Mouse (Mus musculus) erythroblast, adult 5-6 weeks (primary cell): ENCODE results near the gene Ubqln2. TPM values are rescaled to one million over a fixed set of nuclear protein-coding genes. Genes with fewer than 3 reads are reported as not detected.

Source experiments
- ATAC-seq: replicated peaks from 2 replicates; pipeline ENCODE4 v1.8.0; 2016; ENCODE audit warnings: moderate number of reproducible peaks, mild to moderate bottlenecking, moderate TSS enrichment, inconsistent platforms; ENCODE audit not compliant: poor library complexity, low FRiP score, severe bottlenecking
- total RNA-seq, 2 experiments: library from RNA; stranded (forward) in 1 of 2; stranded (reverse) in 1 of 2; fragments of 150-400 nt in 1 of 2; fragments of 200-764, 138-1000 nt in 1 of 2; gene quantifications; 2 replicates each; pipeline versions ENCODE4 v1.2.3 to v1.2.4; 2015 to 2017; ENCODE audit warnings: low replicate concordance in 2 of 2

Gene Ubqln2
- total RNA-seq (2015; ENCODE audit: low replicate concordance) (14.6 and 16.3 TPM in 2 replicates), total RNA-seq (2017; ENCODE audit: low replicate concordance) (1.4 and 2.5 TPM in 2 replicates)

- ATAC-seq, result peak; percentile 95
Observed at GRCm38 (mm10) chrX:153497688-153498516, at the start of gene Ubqln2. Ubqln2 (plus strand) TSS chrX:153498227.

DNA sequence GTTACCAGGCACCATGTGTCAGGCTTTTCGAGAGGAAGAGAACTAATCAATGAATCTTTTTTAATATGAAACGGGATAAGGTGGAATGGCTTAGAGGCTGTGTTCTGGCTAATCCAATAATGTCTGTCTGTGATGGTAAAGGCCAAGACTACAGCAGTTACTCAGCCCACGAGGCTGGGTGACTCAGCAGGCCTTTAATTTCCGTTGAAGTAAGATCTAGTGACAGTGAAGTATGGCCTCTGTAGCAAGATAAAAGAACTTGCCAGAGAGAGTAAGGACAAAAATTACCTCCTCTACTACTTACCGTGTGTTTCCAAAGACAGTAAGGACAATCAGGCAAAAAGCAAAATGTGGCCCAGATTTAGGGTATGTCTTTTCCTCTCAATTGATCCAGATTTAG, 46.1 kb upstream of the Ubqln2 start:
- no peak for ATAC-seq

- no peak for ATAC-seq
Observed at GRCm38 (mm10) chrX:153476760-153477248, 21.2 kb upstream of the Ubqln2 start.

DNA sequence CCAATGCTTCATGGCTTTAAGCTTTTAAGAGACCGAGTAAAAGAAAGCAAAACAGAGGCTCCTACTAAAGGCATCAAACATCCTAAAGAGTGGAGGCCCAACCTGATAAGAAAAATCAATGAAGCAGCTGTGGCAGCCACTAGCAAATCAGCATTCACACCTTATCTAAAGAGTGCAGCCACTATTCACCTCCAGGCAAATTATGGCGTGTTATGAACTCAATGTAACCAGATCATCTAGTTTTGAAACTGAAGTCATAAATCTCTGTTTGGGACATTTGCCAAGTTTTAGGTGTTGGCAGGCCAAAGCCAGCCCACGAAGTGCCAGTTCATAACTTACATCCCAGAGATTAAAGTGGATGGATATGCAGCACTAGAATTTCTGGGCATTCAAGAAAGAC, 5.7 kb upstream of the Ubqln2 start:
- no peak for ATAC-seq

- ATAC-seq, result no peak
Observed at GRCm38 (mm10) chrX:153498665-153499293, 752 bp downstream of the Ubqln2 start.

DNA sequence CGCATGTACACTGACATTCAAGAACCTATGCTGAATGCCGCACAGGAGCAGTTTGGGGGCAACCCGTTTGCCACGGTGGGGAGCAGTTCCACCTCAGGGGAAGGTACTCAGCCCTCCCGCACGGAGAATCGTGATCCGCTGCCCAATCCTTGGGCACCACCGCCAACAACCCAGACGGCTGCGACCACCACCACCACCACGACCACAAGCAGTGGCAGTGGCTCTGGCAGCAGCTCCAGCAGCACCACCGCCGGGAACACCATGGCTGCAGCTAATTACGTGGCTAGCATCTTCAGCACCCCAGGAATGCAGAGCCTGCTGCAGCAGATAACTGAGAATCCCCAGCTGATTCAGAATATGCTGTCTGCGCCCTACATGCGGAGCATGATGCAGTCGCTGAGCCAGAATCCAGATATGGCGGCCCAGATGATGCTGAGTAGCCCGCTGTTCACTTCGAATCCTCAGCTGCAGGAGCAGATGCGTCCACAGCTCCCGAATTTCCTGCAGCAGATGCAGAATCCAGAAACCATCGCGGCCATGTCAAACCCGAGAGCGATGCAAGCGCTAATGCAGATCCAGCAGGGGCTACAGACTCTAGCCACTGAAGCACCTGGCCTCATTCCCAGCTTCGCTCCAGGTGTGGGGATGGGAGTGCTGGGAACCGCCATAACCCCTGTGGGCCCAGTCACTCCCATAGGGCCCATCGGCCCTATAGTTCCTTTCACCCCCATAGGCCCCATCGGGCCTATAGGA, 1.4 kb downstream of the Ubqln2 start:
- no peak for ATAC-seq

DNA sequence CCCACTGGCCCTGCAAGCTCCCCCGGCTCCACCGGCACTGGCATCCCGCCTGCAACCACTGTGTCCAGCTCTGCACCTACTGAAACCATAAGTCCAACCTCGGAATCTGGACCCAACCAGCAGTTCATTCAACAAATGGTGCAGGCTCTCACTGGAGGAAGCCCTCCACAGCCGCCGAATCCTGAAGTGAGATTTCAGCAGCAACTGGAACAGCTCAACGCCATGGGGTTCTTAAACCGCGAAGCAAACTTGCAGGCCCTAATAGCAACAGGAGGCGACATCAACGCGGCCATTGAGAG, 2.0 kb downstream of the Ubqln2 start:
- ATAC-seq, result no peak

- no peak for ATAC-seq
Observed at GRCm38 (mm10) chrX:153505954-153506353, 7.9 kb downstream of the Ubqln2 start.

- no peak for ATAC-seq
Observed at GRCm38 (mm10) chrX:153515491-153515890, 17.5 kb downstream of the Ubqln2 start.

DNA sequence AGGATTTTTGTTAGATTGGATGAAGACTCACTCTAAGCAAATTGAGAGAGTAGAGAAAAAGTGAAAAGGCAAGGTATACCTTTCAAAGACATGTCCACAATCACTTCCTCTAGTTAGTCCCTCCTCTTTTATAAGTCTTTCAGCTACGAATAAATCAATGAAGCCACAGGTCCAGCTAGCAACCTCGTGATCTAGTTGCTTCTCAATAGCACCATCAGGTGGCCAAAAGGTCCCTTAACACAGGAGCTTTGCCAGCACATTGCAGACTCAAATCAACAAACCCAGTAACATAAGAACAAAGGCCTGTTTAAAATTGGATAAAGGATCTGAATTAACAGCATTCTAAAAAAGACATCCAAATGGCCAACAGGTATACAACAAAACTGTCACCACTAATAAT, 30.4 kb downstream of the Ubqln2 start:
- ATAC-seq, result no peak

Other genes with a start within 250 kb of the Ubqln2 start
- gene Cypt3, start 60.4 kb downstream of the Ubqln2 start, total RNA-seq (2015; ENCODE audit: low replicate concordance), result not detected in 2 replicates
- not detected in 2 replicates for gene Cypt3, start 60.4 kb downstream of the Ubqln2 start, total RNA-seq (2017; ENCODE audit: low replicate concordance)
- 1.7 and 3.5 TPM in 2 replicates for gene Kctd12b, start 198.2 kb downstream of the Ubqln2 start, total RNA-seq (2015; ENCODE audit: low replicate concordance)
- 0.84 and 2.0 TPM in 2 replicates for gene Kctd12b, start 198.2 kb downstream of the Ubqln2 start, total RNA-seq (2017; ENCODE audit: low replicate concordance)
- 14.2 and 19.6 TPM in 2 replicates for gene Nbdy, start 225.4 kb downstream of the Ubqln2 start, total RNA-seq (2015; ENCODE audit: low replicate concordance)
- 0.84 and 3.2 TPM in 2 replicates for gene Nbdy, start 225.4 kb downstream of the Ubqln2 start, total RNA-seq (2017; ENCODE audit: low replicate concordance)